Mouse (Mus musculus): Measurements from ENCODE around the gene Plekhn1. TPM values are rescaled to one million over a fixed set of nuclear protein-coding genes. Genes with fewer than 3 reads are reported as not detected.

Gene Plekhn1
- polyA plus RNA-seq, 1 experiment from 2014 or later: 27.6 TPM

DNA sequence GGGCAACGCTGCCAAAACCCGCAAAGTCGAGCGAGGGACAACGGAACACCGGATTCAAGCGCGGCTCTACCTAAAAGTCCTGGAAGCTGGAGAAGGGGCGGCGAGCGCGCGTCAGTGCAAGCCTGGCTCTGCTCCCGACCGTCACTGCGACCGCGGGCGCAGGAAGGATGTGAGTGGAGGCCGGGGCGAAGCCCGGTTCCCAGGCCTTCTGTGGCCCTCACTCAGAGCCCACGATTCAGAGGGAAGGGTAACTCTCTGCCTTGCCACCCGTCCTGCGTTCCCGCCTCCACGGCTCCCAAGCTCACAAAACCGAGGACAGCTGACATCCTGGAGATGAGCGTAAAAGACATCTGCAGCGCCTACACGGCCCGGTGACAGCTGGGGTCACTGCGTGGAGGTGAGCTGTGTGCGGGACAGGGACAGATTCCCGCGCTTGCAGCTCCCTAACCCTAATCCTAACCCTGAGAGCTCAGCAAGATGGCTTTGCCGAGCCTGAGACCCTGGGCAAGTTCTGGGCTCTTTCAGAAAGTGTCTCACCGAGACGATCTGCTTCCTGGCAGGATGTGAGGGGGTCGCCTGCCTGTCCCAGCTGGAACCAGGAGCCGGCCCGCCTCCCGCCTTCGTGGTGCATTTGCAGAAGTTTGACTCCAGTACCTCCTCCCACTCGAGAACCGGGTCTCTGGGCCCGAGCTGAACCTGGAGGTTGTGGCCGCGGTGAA is 31.1 kb downstream of the Plekhn1 start:
- WGBS: under 1% methylated on average over 49 of the region's 49 CpGs
- ATAC-seq (ENCODE audit: low FRiP score): peak; percentile 58
- Histone ChIP-seq H3K9ac (peak overlapping the region; percentile 74), H3K4me3 (replicated peaks) (peak overlapping the region; percentile 52), H3K27ac (peak overlapping the region; percentile 59), H3K4me1 (peaks cover 37% of the 10 kb centered on the region), H3K9me3 (no peaks in the 10 kb centered on the region), H3K4me2 (peak overlapping the region; percentile 90), H3K36me3 (replicated peaks) (0 out of 2 replicates have a peak, but pooled peaks cover 10% of the 10 kb centered on the region), H3K27me3 (peaks cover 11% of the 10 kb centered on the region; the same call in 1 of the 2 replicates)

GRCm38 (mm10) chr4:156203001-156203412 is 31.6 kb downstream of the Plekhn1 start, which contains the start of gene AW011738:
Gene AW011738, plus strand, starts transcription at chr4:156203304.
- peaks cover 38% of the 10 kb centered on the region for H3K4me1 ChIP-seq
- H3K9me3 ChIP-seq: no peaks in the 10 kb centered on the region
- peak within 1 kb of the TSS; percentile 74 for H3K9ac ChIP-seq
- peak within 1 kb of the TSS; percentile 52 for H3K4me3 ChIP-seq (replicated peaks)
- peak within 1 kb of the TSS; percentile 90 for H3K4me2 ChIP-seq
- peak within 1 kb of the TSS; percentile 59 for H3K27ac ChIP-seq
- H3K27me3 ChIP-seq: peaks cover 11% of the 10 kb centered on the region; the same call in 1 of the 2 replicates
- WGBS: under 1% methylated on average over 34 of the region's 39 CpGs
- 0 out of 2 replicates have a peak, but pooled peaks cover 6% of the 10 kb centered on the region for H3K36me3 ChIP-seq (replicated peaks)
- ATAC-seq (ENCODE audit: low FRiP score): peak; percentile 83

- H3K27ac ChIP-seq: peak overlapping the region; percentile 36; the same call in 1 of the 2 replicates
- peak overlapping the region; percentile 90 for H3K4me2 ChIP-seq
- H3K9ac ChIP-seq: no peak overlapping the region
- peak overlapping the region; percentile 52 for H3K4me3 ChIP-seq (replicated peaks)
- peaks cover 40% of the 10 kb centered on the region for H3K4me1 ChIP-seq
- peaks cover 11% of the 10 kb centered on the region; the same call in 1 of the 2 replicates for H3K27me3 ChIP-seq
- H3K36me3 ChIP-seq (replicated peaks): 0 out of 2 replicates have a peak, but pooled peaks cover 4% of the 10 kb centered on the region
- ATAC-seq (ENCODE audit: low FRiP score): no peak
- no peaks in the 10 kb centered on the region for H3K9me3 ChIP-seq
- 49% methylated on average over 12 of the region's 12 CpGs for WGBS
Measured at GRCm38 (mm10) chr4:156202462-156202893, 32.2 kb downstream of the Plekhn1 start.

DNA sequence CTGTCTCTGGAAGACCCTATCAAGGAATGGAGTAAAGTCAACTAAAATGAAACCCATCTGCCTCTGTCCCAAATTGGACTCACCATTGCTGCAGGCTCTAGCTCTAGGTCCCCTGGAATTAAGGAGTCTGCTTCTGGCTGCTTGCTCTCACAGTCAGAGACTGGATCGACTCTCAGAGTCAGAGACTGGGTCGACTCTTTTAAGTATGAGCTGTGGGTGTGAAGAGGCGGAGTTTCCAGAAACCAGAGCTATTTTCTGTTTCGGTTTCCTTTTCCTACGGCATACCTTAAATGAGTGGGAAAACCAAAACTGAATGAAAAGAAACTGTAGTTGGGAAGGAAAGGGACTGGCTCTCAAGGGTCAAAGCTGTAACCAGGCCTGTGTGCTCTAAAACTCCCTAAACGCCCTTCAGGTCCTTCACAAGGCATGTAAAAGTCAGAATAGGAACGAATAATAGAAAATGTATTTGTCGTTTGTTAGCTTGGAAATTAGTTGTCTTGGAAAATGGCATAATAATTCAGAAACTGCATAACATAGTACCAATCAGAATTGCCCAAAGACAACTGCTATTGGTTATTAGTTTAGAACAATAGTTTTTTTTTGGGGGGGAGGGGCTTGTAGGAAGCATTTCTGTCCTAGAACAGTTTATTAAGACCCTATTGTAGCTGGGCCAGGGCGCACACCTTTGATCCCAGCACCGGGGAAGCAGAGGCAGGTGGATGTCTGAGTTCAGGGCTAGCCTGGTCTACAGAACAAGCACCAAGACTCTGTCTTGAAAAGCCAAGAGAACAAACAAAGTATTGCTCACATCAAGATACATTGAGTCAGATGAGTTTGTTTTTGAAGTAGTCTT is 33.8 kb downstream of the Plekhn1 start, which contains the start of gene Isg15:
Gene Isg15 (minus strand): TSS at position 196 of the 853 bp plus-strand sequence.
- Histone ChIP-seq H3K27ac (no peak within 1 kb of the TSS), H3K4me1 (peaks cover 45% of the 10 kb centered on the region), H3K9ac (no peak within 1 kb of the TSS), H3K36me3 (replicated peaks) (no peaks in the 10 kb centered on the region), H3K27me3 (peaks cover 11% of the 10 kb centered on the region; the same call in 1 of the 2 replicates), H3K4me2 (no peak within 1 kb of the TSS), H3K9me3 (no peaks in the 10 kb centered on the region), H3K4me3 (replicated peaks) (no peak within 1 kb of the TSS)
- ATAC-seq (ENCODE audit: low FRiP score): no peak
- whole genome bisulfite sequencing: 68% methylated on average over 10 of the region's 10 CpGs

- H3K36me3 ChIP-seq (replicated peaks): peaks cover 24% of the 10 kb centered on the region
- H3K9me3 ChIP-seq: no peaks in the 10 kb centered on the region
- peaks cover 48% of the 10 kb centered on the region for H3K4me1 ChIP-seq
- peak overlapping the region; percentile 88 for H3K4me3 ChIP-seq (replicated peaks)
- H3K27me3 ChIP-seq: no peaks in the 10 kb centered on the region
- H3K27ac ChIP-seq: peak overlapping the region; percentile 97
- peak overlapping the region; percentile 93 for H3K4me2 ChIP-seq
- peak; percentile 94 for ATAC-seq (ENCODE audit: low FRiP score)
- WGBS: under 1% methylated on average over 26 of the region's 26 CpGs
- peak overlapping the region; percentile 56 for H3K9ac ChIP-seq
Measured at GRCm38 (mm10) chr4:156197829-156198205, 36.8 kb downstream of the Plekhn1 start.

DNA sequence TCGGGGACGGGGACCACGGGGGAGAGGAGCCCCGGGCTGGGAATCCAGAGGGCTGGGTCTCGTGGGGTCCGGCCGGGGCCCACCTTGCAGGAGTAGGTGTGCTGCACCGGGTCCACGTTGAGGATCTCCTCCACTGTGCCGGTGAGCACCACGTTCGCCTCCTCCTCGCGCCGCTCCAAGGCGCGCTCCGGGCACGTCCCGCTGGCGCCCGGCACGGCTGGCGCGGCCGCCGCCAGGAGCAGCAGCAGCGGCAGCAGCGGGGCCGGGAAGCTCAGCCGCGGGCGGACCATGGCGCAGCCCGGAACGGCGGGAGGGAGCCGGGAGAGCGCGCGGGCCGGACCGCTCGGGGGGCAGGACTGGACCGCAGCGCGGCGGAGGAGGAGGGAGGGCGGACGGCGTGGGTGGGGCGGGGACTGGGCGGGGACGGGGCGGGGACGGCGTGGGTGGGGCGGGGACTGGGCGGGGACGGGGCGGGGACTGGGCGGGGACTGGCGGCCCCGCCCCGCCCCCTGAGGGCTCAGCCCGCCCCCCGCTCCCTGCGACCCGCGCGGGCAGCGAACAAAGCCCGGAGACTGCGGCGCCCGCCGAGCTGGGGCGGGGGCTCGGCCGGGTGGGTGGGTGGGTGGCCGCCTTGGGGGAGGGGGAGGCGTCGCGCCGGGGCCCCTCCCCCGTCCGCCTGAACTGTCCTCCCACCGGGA is 37.4 kb downstream of the Plekhn1 start, which contains the start of gene Agrn:
Gene Agrn (minus strand): TSS at position 358 of the 698 bp plus-strand sequence.
- H3K9me3 ChIP-seq: no peaks in the 10 kb centered on the region
- H3K4me1 ChIP-seq: peaks cover 48% of the 10 kb centered on the region
- H3K27ac ChIP-seq: peak within 1 kb of the TSS; percentile 97
- peak within 1 kb of the TSS; percentile 95 for H3K9ac ChIP-seq
- no peaks in the 10 kb centered on the region for H3K27me3 ChIP-seq
- peaks cover 29% of the 10 kb centered on the region for H3K36me3 ChIP-seq (replicated peaks)
- H3K4me3 ChIP-seq (replicated peaks): peak within 1 kb of the TSS; percentile 88
- WGBS: 0% methylated on average over 48 of the region's 88 CpGs
- peak within 1 kb of the TSS; percentile 93 for H3K4me2 ChIP-seq
- ATAC-seq (ENCODE audit: low FRiP score): peak; percentile 83

DNA sequence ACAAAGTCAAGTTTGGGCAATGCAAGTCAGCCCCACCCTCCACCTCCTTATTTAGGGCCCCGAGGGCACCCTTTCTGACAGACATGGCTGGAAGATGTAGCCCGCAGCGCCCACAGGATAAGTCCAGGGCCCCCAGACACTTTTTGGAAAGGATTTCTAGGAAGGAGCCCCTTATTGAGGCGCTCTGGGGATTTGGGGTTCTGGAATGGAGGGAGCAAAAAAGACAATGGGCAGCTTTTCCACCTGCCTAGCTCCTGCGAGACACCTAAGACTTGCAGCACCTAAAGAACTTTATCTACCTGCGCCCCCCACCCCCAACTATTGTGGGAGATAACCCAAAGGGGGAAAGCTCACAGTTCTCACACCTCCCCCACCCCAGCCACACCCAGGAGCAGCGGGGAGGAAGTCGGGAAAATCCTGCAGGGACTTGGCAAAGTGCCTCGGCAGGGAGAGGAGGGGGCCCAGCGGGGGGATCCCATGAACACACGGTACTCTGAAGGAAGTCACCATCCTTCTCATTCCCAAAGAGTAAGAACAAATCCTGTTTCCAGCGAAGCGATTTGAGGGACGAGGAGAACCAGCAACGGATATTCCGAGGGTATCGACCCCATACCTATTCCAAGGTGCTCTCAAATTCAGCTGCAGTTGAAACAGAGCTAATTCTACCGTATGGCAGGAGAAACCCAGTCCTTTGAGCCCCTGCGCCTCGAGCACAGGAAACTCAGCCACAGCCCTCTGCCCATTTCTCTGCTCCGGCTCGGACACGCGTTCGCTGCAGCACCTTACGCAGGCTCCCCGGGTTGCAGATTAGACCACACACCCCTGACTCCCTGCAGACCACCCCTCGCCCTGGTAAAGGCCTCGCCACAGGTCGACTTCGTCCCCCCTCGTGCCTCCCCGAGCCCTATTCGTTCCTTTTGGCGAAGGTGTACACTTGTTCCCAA is 38.5 kb downstream of the Plekhn1 start:
- Histone ChIP-seq H3K9me3 (no peaks in the 10 kb centered on the region), H3K4me1 (peaks cover 56% of the 10 kb centered on the region), H3K4me2 (peak overlapping the region; percentile 93), H3K27ac (peak overlapping the region; percentile 97), H3K36me3 (replicated peaks) (peaks cover 38% of the 10 kb centered on the region), H3K9ac (peak overlapping the region; percentile 95), H3K27me3 (no peaks in the 10 kb centered on the region), H3K4me3 (replicated peaks) (peak overlapping the region; percentile 88)
- ATAC-seq (ENCODE audit: low FRiP score): 0 out of 2 replicates have a peak, but pooled peaks have one; percentile 13
- 2% methylated on average over 35 of the region's 35 CpGs for WGBS

DNA sequence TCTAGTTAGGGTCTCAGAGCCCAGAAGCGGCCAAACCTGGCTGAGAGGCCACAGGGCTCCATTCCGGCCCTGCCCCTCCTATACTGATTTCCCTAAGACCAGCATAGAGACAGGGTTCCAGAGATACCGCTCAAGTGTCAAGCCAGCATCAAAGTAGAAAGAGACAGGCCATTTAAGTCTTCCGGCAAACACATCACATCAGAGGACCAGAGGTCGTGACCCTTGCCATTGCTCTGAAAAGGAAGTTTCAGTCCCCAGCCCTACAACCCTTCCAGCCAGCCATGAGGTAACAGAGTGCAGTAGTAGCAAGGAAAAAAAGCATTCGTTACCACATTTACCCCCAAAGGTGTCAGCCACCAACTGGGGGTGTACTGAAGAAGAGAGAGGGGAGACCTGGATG is 40.3 kb downstream of the Plekhn1 start:
- 26% methylated on average over 6 of the region's 6 CpGs for WGBS
- 0 out of 2 replicates have a peak overlapping the region, but pooled peaks have one; percentile 1 for H3K4me3 ChIP-seq (replicated peaks)
- peak overlapping the region; percentile 93; the same call in 1 of the 2 replicates for H3K4me2 ChIP-seq
- H3K9ac ChIP-seq: peak overlapping the region; percentile 25; the same call in 1 of the 2 replicates
- H3K36me3 ChIP-seq (replicated peaks): peaks cover 55% of the 10 kb centered on the region
- H3K27ac ChIP-seq: no peak overlapping the region
- no peaks in the 10 kb centered on the region for H3K9me3 ChIP-seq
- no peak for ATAC-seq (ENCODE audit: low FRiP score)
- no peaks in the 10 kb centered on the region for H3K27me3 ChIP-seq
- peaks cover 74% of the 10 kb centered on the region for H3K4me1 ChIP-seq

DNA sequence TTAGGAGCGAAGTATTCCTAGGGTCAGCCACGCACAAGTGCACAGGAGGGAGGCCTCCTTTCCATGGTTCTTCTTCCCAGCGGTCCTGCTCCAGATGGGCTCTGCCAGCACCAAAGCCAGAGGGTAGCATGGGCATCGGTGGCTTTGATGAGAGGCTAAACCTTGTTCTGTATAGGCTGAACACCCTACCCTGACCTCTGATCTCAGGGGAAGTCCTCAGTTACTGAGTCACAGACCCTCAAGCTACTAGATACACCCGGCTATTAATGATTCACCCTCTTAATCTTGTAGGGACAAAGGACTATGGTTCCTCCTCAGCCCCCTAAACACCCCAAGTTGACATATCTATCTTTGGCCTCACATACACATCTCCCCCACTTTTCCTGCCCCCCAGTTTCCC is 40.8 kb downstream of the Plekhn1 start:
- H3K27me3 ChIP-seq: no peaks in the 10 kb centered on the region
- 0 out of 2 replicates have a peak overlapping the region, but pooled peaks have one; percentile 1 for H3K4me3 ChIP-seq (replicated peaks)
- 0 out of 2 replicates have a peak overlapping the region, but pooled peaks have one; percentile 25 for H3K9ac ChIP-seq
- whole genome bisulfite sequencing: 69% methylated on average over 5 of the region's 5 CpGs
- ATAC-seq (ENCODE audit: low FRiP score): no peak
- H3K36me3 ChIP-seq (replicated peaks): peaks cover 55% of the 10 kb centered on the region
- peaks cover 78% of the 10 kb centered on the region for H3K4me1 ChIP-seq
- no peak overlapping the region for H3K27ac ChIP-seq
- H3K9me3 ChIP-seq: no peaks in the 10 kb centered on the region
- peak overlapping the region; percentile 93 for H3K4me2 ChIP-seq

- Histone ChIP-seq H3K4me1 (peaks cover 86% of the 10 kb centered on the region), H3K27ac (0 out of 2 replicates have a peak overlapping the region, but pooled peaks have one; percentile 39), H3K36me3 (replicated peaks) (peaks cover 55% of the 10 kb centered on the region), H3K27me3 (no peaks in the 10 kb centered on the region), H3K9ac (peak overlapping the region; percentile 21; the same call in 1 of the 2 replicates), H3K4me3 (replicated peaks) (no peak overlapping the region), H3K9me3 (no peaks in the 10 kb centered on the region), H3K4me2 (no peak overlapping the region)
- 33% methylated on average over 2 of the region's 2 CpGs for WGBS
- no peak for ATAC-seq (ENCODE audit: low FRiP score)
Measured at GRCm38 (mm10) chr4:156193200-156193590, 41.5 kb downstream of the Plekhn1 start.

Measured in forebrain, embryonic 12.5 days (tissue).